Mouse (Mus musculus) hindbrain, embryonic 14.5 days (tissue): ENCODE measurements at regions not wholly inside any gene's neighbourhood (a gene's known extent, or its start where the extent isn't known, plus 50 kb on each side); places are given as distances from the start of the nearest gene placed in this dataset.

ENCODE experiments used
- ATAC-seq: fragments of 200-750 bp; cut with Nextera tagmentation; 2 replicates; pipeline ENCODE4 v1.8.0; 2017; ENCODE audit warnings: moderate number of reproducible peaks, mild to moderate bottlenecking, moderate TSS enrichment, moderate library complexity; ENCODE audit not compliant: low FRiP score
- DNase-seq: peaks from one replicate; pipeline ENCODE4 v3.0.0-alpha.2; 2015; ENCODE audit warnings: low spot score
- H3K27ac ChIP-seq: fragments of 300-500 bp; sonication (generic); 2 replicates; pipeline ENCODE4 v1.5.1; 2014; ENCODE audit warnings: mild to moderate bottlenecking, moderate library complexity
- H3K27me3 ChIP-seq: fragments of 300-500 bp; sonication (generic); 2 replicates; pipeline ENCODE4 v1.6.1; 2014; ENCODE audit warnings: mild to moderate bottlenecking, low read length, mixed read lengths; ENCODE audit not compliant: control insufficient read depth, insufficient read depth
- H3K36me3 ChIP-seq: fragments of 300-500 bp; sonication (generic); replicated peaks from 2 replicates; pipeline ENCODE4 v1.6.1; 2014; ENCODE audit not compliant: control insufficient read depth, insufficient read depth
- H3K4me1 ChIP-seq: fragments of 300-500 bp; sonication (generic); replicated peaks from 2 replicates; pipeline ENCODE4 v1.6.1; 2014; ENCODE audit warnings: antibody characterized with exemption, low read length, mixed read lengths; ENCODE audit not compliant: control insufficient read depth, insufficient read depth
- H3K4me2 ChIP-seq: fragments of 300-500 bp; sonication (generic); replicated peaks from 2 replicates; pipeline ENCODE4 v1.6.1; 2014; ENCODE audit warnings: mild to moderate bottlenecking, moderate library complexity
- H3K4me3 ChIP-seq: fragments of 300-500 bp; sonication (generic); replicated peaks from 2 replicates; pipeline ENCODE4 v1.5.1; 2014; ENCODE audit warnings: mild to moderate bottlenecking, low read length
- H3K9ac ChIP-seq: fragments of 300-500 bp; sonication (generic); 2 replicates; pipeline ENCODE4 v1.6.1; 2014
- H3K9me3 ChIP-seq: fragments of 300-500 bp; sonication (generic); 2 replicates; pipeline ENCODE4 v1.6.1; 2016; ENCODE audit warnings: low read length; ENCODE audit not compliant: control insufficient read depth
- WGBS: fragments of 180-500 bp; shearing (Covaris S2); extraction: QIAGEN DNeasy Blood & Tissue Kit; methylation state at CpG from one replicate; pipeline ENCODE4 v1.1.7; 2014; 5-methylcytosine and 5-hydroxymethylcytosine counted together

GRCm38 (mm10) chr10:66433490-66433889, 662.4 kb upstream of the Jmjd1c start:
- H3K4me2 ChIP-seq = no peak overlapping the region
- DNase-seq (no peak), ATAC-seq (no peak)
- no peak overlapping the region for H3K27ac ChIP-seq
- H3K36me3 ChIP-seq = no peaks in the 10 kb centered on the region
- WGBS = 89% methylated on average over 2 of the region's 2 CpGs
- H3K27me3 ChIP-seq = no peaks in the 10 kb centered on the region
- H3K4me3 ChIP-seq = no peak overlapping the region
- H3K4me1 ChIP-seq = no peaks in the 10 kb centered on the region
- H3K9me3 ChIP-seq = no peaks in the 10 kb centered on the region
- H3K9ac ChIP-seq = no peak overlapping the region

GRCm38 (mm10) chr10:66470684-66471083, 625.2 kb upstream of the Jmjd1c start:
- ATAC-seq (no peak), DNase-seq (peak; percentile 28)
- no peak overlapping the region for H3K27ac ChIP-seq
- no peaks in the 10 kb centered on the region for H3K9me3 ChIP-seq
- H3K4me2 ChIP-seq = no peak overlapping the region
- WGBS = 39% methylated on average over 4 of the region's 4 CpGs
- no peak overlapping the region for H3K9ac ChIP-seq
- H3K36me3 ChIP-seq = no peaks in the 10 kb centered on the region
- H3K4me1 ChIP-seq = no peaks in the 10 kb centered on the region
- no peaks in the 10 kb centered on the region for H3K27me3 ChIP-seq
- no peak overlapping the region for H3K4me3 ChIP-seq

GRCm38 (mm10) chr10:66472038-66472437, 623.9 kb upstream of the Jmjd1c start:
- no peak for ATAC-seq
- no peak overlapping the region for H3K4me2 ChIP-seq
- WGBS = 86% methylated on average over 4 of the region's 4 CpGs

GRCm38 (mm10) chr10:66475187-66475735, 620.7 kb upstream of the Jmjd1c start:
- Histone ChIP-seq H3K27ac (no peak overlapping the region), H3K9me3 (no peaks in the 10 kb centered on the region), H3K9ac (no peak overlapping the region), H3K27me3 (no peaks in the 10 kb centered on the region), H3K4me1 (no peaks in the 10 kb centered on the region), H3K36me3 (no peaks in the 10 kb centered on the region), H3K4me3 (no peak overlapping the region), H3K4me2 (no peak overlapping the region)
- ATAC-seq (no peak), DNase-seq (no peak)
- 81% methylated on average over 1 of the region's 1 CpGs for WGBS

More at GRCm38 (mm10) chr10:66472038-66472437, 623.9 kb upstream of the Jmjd1c start:
- no peak overlapping the region for H3K27ac ChIP-seq
- no peak overlapping the region for H3K9ac ChIP-seq
- H3K4me1 ChIP-seq = no peaks in the 10 kb centered on the region
- H3K9me3 ChIP-seq = no peaks in the 10 kb centered on the region
- no peak overlapping the region for H3K4me3 ChIP-seq
- no peaks in the 10 kb centered on the region for H3K36me3 ChIP-seq
- DNase-seq = no peak
- H3K27me3 ChIP-seq = no peaks in the 10 kb centered on the region

DNA sequence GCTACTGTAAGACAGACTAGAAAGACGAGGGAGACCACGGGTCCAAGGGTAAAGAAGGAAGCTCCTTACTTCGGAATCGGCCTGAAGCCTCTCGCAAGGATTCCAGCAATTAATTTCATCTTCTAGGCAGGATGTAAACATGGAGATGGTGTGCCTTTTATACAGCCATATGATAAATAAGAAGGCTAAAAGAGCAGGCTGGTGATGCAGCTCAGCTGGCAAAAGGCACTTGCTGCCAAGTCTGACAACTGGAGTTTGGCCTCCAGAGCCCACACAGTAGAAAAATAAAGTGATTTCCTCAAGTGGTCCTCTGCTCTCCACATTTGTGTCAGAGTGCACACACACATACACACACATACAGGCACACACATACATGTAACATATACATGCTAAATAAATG, 605.1 kb upstream of the Jmjd1c start:
- Histone ChIP-seq H3K36me3 (no peaks in the 10 kb centered on the region), H3K27ac (no peak overlapping the region), H3K4me2 (no peak overlapping the region), H3K4me1 (no peaks in the 10 kb centered on the region), H3K4me3 (no peak overlapping the region), H3K27me3 (no peaks in the 10 kb centered on the region), H3K9me3 (no peaks in the 10 kb centered on the region), H3K9ac (no peak overlapping the region)
- no peak for ATAC-seq
- no peak for DNase-seq
- 91% methylated on average over 5 of the region's 5 CpGs for WGBS

DNA sequence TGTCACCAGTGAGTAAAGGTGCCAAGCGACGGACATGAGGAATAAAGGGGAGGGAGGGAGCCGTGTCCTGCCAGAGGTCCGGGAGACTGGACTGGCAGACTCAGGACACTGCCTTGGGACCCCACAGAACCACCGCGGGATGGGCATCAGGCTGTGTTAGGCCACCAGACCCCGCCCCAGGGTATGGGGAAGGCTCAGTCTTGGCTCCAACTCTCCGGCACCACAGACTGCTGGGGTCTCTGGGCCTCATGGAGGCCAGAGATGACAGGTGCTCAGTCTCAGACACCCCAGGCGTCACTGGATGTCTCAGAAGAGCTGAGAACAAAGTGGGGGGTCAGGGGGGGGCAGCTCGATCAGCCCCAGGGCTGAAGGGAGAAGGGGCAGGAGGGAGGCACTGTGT, 604.1 kb upstream of the Jmjd1c start:
- Histone ChIP-seq H3K4me2 (no peak overlapping the region), H3K27ac (no peak overlapping the region), H3K4me1 (no peaks in the 10 kb centered on the region), H3K9ac (no peak overlapping the region), H3K4me3 (no peak overlapping the region), H3K36me3 (no peaks in the 10 kb centered on the region), H3K9me3 (no peaks in the 10 kb centered on the region), H3K27me3 (no peaks in the 10 kb centered on the region)
- WGBS = 60% methylated on average over 10 of the region's 10 CpGs
- no peak for ATAC-seq
- DNase-seq = no peak

DNA sequence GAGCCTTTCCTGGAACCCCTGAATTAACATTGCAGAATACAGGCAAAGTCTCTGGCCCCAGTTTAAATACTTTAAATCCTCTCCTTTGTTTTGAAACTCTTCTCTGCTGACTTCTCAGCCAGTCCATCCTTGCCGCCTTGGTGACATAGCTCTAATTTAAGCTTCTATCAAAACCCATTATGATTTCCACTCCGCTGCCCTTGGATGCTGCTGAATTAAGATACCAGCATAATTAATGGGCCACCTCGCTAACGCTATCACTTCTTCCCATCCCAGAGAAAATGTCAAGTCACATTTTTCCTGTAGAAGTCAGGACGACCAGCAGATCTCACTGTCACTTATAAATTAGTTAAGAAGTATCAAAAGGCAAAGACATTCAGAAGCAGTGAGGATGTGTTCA, 556.1 kb upstream of the Jmjd1c start:
- no peak overlapping the region for H3K4me2 ChIP-seq
- DNase-seq (no peak), ATAC-seq (no peak)
- no peaks in the 10 kb centered on the region for H3K36me3 ChIP-seq
- H3K9ac ChIP-seq = no peak overlapping the region
- H3K4me3 ChIP-seq = no peak overlapping the region
- H3K9me3 ChIP-seq = no peaks in the 10 kb centered on the region
- 64% methylated on average over 5 of the region's 5 CpGs for WGBS
- H3K27me3 ChIP-seq = no peaks in the 10 kb centered on the region
- H3K4me1 ChIP-seq = no peaks in the 10 kb centered on the region
- H3K27ac ChIP-seq = no peak overlapping the region

GRCm38 (mm10) chr10:66546656-66547055, 549.3 kb upstream of the Jmjd1c start:
- no peak overlapping the region for H3K27ac ChIP-seq
- no peak overlapping the region for H3K4me3 ChIP-seq
- 70% methylated on average over 2 of the region's 2 CpGs for WGBS
- H3K9ac ChIP-seq = no peak overlapping the region
- no peaks in the 10 kb centered on the region for H3K36me3 ChIP-seq
- no peaks in the 10 kb centered on the region for H3K4me1 ChIP-seq
- no peak for DNase-seq
- no peaks in the 10 kb centered on the region for H3K27me3 ChIP-seq
- ATAC-seq = no peak
- H3K9me3 ChIP-seq = no peaks in the 10 kb centered on the region
- H3K4me2 ChIP-seq = no peak overlapping the region

GRCm38 (mm10) chr10:66547660-66548059, 548.3 kb upstream of the Jmjd1c start:
- WGBS = 57% methylated on average over 3 of the region's 3 CpGs
- 0 out of 2 replicates have a peak, but pooled peaks cover 3% of the 10 kb centered on the region for H3K4me1 ChIP-seq

GRCm38 (mm10) chr10:66548073-66548472, 547.9 kb upstream of the Jmjd1c start:
- H3K27ac ChIP-seq = no peak overlapping the region
- DNase-seq (no peak), ATAC-seq (no peak)

More at GRCm38 (mm10) chr10:66547660-66548059, 548.3 kb upstream of the Jmjd1c start:
- Histone ChIP-seq H3K36me3 (no peaks in the 10 kb centered on the region), H3K27me3 (no peaks in the 10 kb centered on the region), H3K4me3 (no peak overlapping the region), H3K9me3 (no peaks in the 10 kb centered on the region), H3K27ac (no peak overlapping the region), H3K9ac (no peak overlapping the region), H3K4me2 (no peak overlapping the region)
- DNase-seq = no peak
- no peak for ATAC-seq

More at GRCm38 (mm10) chr10:66548073-66548472, 547.9 kb upstream of the Jmjd1c start:
- H3K4me2 ChIP-seq = no peak overlapping the region
- no peaks in the 10 kb centered on the region for H3K36me3 ChIP-seq
- H3K27me3 ChIP-seq = no peaks in the 10 kb centered on the region
- H3K4me3 ChIP-seq = no peak overlapping the region
- no peak overlapping the region for H3K9ac ChIP-seq
- 51% methylated on average over 4 of the region's 4 CpGs for WGBS
- no peaks in the 10 kb centered on the region for H3K9me3 ChIP-seq
- H3K4me1 ChIP-seq = 0 out of 2 replicates have a peak, but pooled peaks cover 5% of the 10 kb centered on the region
